Mouse (Mus musculus) mouse trophoblast stem cell (cell line): Measurements from ENCODE around the gene Timm9.

Source experiments
- in situ Hi-C, 2 experiments: fragments of 300-500 bp; cut with MseI, MboI; formaldehyde crosslinking; loops; 2 replicates in 1 of 2; 3 replicates in 1 of 2; pipeline ENCODE4 v1.15.1; 2025

Timm9 gene

GRCm38 (mm10) chr12:71136130-71136973 is at the start of gene Timm9, which contains the start of gene 2700049A03Rik:
Gene Timm9, minus strand, starts transcription at chr12:71136684.
Gene 2700049A03Rik, plus strand, starts transcription at chr12:71136848.
- in situ Hi-C loops, result no loop called here

GRCm38 (mm10) chr12:71184396-71184795 is 47.9 kb upstream of the Timm9 start:
- in situ Hi-C loops, result no loop called here

- in situ Hi-C loops, result no loop called here
Measured at GRCm38 (mm10) chr12:71183736-71184135, 47.3 kb upstream of the Timm9 start.

GRCm38 (mm10) chr12:71169911-71170310 is 33.4 kb upstream of the Timm9 start:
- in situ Hi-C loops, result no loop called here

- in situ Hi-C loops, result no loop called here
Measured at GRCm38 (mm10) chr12:71164410-71164809, 27.9 kb upstream of the Timm9 start.

- in situ Hi-C loops, result no loop called here
Measured at GRCm38 (mm10) chr12:71157974-71158373, 21.5 kb upstream of the Timm9 start.

GRCm38 (mm10) chr12:71154979-71155378 is 18.5 kb upstream of the Timm9 start:
- in situ Hi-C loops, result no loop called here

- in situ Hi-C loops, result no loop called here
Measured at GRCm38 (mm10) chr12:71150167-71150566, 13.7 kb upstream of the Timm9 start.

- in situ Hi-C loops, result no loop called here
Measured at GRCm38 (mm10) chr12:71149456-71149855, 13.0 kb upstream of the Timm9 start.

GRCm38 (mm10) chr12:71148801-71149200 is 12.3 kb upstream of the Timm9 start:
- in situ Hi-C loops, result no loop called here

- in situ Hi-C loops, result no loop called here
Measured at GRCm38 (mm10) chr12:71147641-71148040, 11.2 kb upstream of the Timm9 start.

GRCm38 (mm10) chr12:71141189-71141588 is 4.7 kb upstream of the Timm9 start:
- in situ Hi-C loops, result no loop called here

- in situ Hi-C loops, result no loop called here
Measured at GRCm38 (mm10) chr12:71139258-71139828, 2.9 kb upstream of the Timm9 start.

- in situ Hi-C loops, result no loop called here
Measured at GRCm38 (mm10) chr12:71137686-71138085, 1.2 kb upstream of the Timm9 start.

- in situ Hi-C loops, result no loop called here
Measured at GRCm38 (mm10) chr12:71136974-71137491, 549 bp upstream of the Timm9 start.

GRCm38 (mm10) chr12:71135581-71135980 is 903 bp downstream of the Timm9 start:
- in situ Hi-C loops, result no loop called here

- in situ Hi-C loops, result no loop called here
Measured at GRCm38 (mm10) chr12:71123286-71123685, 13.2 kb downstream of the Timm9 start.

GRCm38 (mm10) chr12:71122731-71123130 is 13.8 kb downstream of the Timm9 start:
- in situ Hi-C loops, result no loop called here

GRCm38 (mm10) chr12:71116411-71116810 is 20.1 kb downstream of the Timm9 start:
- in situ Hi-C loops, result no loop called here

- in situ Hi-C loops, result no loop called here
Measured at GRCm38 (mm10) chr12:71113675-71114288, 22.7 kb downstream of the Timm9 start.

- in situ Hi-C loops, result no loop called here
Measured at GRCm38 (mm10) chr12:71113074-71113473, 23.4 kb downstream of the Timm9 start.

GRCm38 (mm10) chr12:71111331-71111730 is 25.2 kb downstream of the Timm9 start, which contains the start of gene Tomm20l:
Gene Tomm20l, plus strand, starts transcription at chr12:71111428.
- in situ Hi-C loops, result no loop called here
